Mouse (Mus musculus) forebrain, embryonic 15.5 days (tissue): ENCODE results near the gene Slc25a39. TPM values are rescaled to one million over a fixed set of nuclear protein-coding genes. Genes with fewer than 3 reads are reported as not detected.

Experiments used
- ATAC-seq: fragments of 200-750 bp; cut with Nextera tagmentation; replicated peaks from 2 replicates; pipeline ENCODE4 v1.8.0; 2017; ENCODE audit warnings: mild to moderate bottlenecking, moderate TSS enrichment, moderate library complexity
- H3K27ac ChIP-seq: fragments of 300-500 bp; sonication (generic); replicated peaks from 2 replicates; pipeline ENCODE4 v1.5.1; 2015; ENCODE audit warnings: mild to moderate bottlenecking, inconsistent platforms
- H3K27me3 ChIP-seq: fragments of 300-500 bp; sonication (generic); 2 replicates; pipeline ENCODE4 v1.6.1; 2015; ENCODE audit warnings: inconsistent platforms
- H3K36me3 ChIP-seq: fragments of 300-500 bp; sonication (generic); 2 replicates; pipeline ENCODE4 v1.6.1; 2015; ENCODE audit warnings: mild to moderate bottlenecking, inconsistent platforms
- H3K4me1 ChIP-seq: fragments of 300-500 bp; sonication (generic); 2 replicates; pipeline ENCODE4 v1.6.1; 2015; ENCODE audit warnings: inconsistent platforms
- H3K4me2 ChIP-seq: fragments of 300-500 bp; sonication (generic); replicated peaks from 2 replicates; pipeline ENCODE4 v1.6.1; 2015; ENCODE audit warnings: mild to moderate bottlenecking, inconsistent platforms
- H3K4me3 ChIP-seq: fragments of 300-500 bp; sonication (generic); 2 replicates; pipeline ENCODE4 v1.5.1; 2015; ENCODE audit warnings: mild to moderate bottlenecking, inconsistent platforms
- H3K9ac ChIP-seq: fragments of 300-500 bp; sonication (generic); replicated peaks from 2 replicates; pipeline ENCODE4 v1.6.1; 2015; ENCODE audit warnings: mild to moderate bottlenecking, inconsistent platforms
- H3K9me3 ChIP-seq: fragments of 300-500 bp; sonication (generic); 2 replicates; pipeline ENCODE4 v1.6.1; 2016; ENCODE audit warnings: inconsistent platforms
- WGBS: fragments of 180-500 bp; shearing (Covaris S2); methylation state at CpG from one replicate; pipeline ENCODE4 v1.1.7; 2015; ENCODE audit warnings: mixed read lengths; 5-methylcytosine and 5-hydroxymethylcytosine counted together
- microRNA-seq: library from miRNA; unstranded; fragments of <30 nt; microRNA quantifications from one replicate; pipeline ENCODE4, GENCODE M21; 2016
- polyA plus RNA-seq: library from polyadenylated mRNA; unstranded; fragments of >200 nt; fragmentation: Nextera tagmentation; extraction: Ambion mirVana; gene quantifications from 2 replicates; pipeline ENCODE4 v1.2.1, GENCODE M21; 2015

Gene Slc25a39
- polyA plus RNA-seq, 1 experiment from 2014 or later = 144 TPM

DNA sequence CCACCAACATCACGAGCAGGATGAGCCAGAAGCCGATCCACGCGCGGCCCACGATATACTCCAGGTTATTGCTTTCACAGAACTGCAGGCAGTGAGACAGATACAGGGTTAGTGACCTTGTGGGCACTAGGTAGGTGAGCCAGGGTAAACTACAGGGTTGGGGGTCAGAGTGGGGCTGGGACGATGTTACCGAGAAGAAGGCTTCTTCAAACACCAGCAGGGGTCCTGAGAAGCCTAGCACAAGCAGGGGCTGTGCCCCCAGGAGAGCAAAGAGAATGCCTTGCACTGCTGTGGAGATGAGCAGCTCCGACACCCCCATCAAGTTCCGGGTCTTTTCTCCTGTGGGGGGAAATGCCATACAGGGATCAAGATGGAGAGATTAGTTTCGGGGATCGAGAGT, 51.6 kb downstream of the Slc25a39 start:
- Histone ChIP-seq H3K9ac (no peak overlapping the region), H3K27ac (no peak overlapping the region), H3K9me3 (no peaks in the 10 kb centered on the region), H3K27me3 (no peaks in the 10 kb centered on the region), H3K4me2 (no peak overlapping the region), H3K4me3 (no peak overlapping the region), H3K36me3 (no peaks in the 10 kb centered on the region), H3K4me1 (no peaks in the 10 kb centered on the region)
- ATAC-seq = no peak
- 87% methylated on average over 12 of the region's 12 CpGs for WGBS

- Histone ChIP-seq H3K27me3 (no peaks in the 10 kb centered on the region), H3K9me3 (no peaks in the 10 kb centered on the region), H3K4me3 (no peak overlapping the region), H3K4me2 (no peak overlapping the region), H3K27ac (no peak overlapping the region), H3K36me3 (no peaks in the 10 kb centered on the region), H3K9ac (no peak overlapping the region), H3K4me1 (no peaks in the 10 kb centered on the region)
- ATAC-seq = no peak
- WGBS = 90% methylated on average over 3 of the region's 3 CpGs
Measured at GRCm38 (mm10) chr11:102355501-102355900, 52.2 kb downstream of the Slc25a39 start.

DNA sequence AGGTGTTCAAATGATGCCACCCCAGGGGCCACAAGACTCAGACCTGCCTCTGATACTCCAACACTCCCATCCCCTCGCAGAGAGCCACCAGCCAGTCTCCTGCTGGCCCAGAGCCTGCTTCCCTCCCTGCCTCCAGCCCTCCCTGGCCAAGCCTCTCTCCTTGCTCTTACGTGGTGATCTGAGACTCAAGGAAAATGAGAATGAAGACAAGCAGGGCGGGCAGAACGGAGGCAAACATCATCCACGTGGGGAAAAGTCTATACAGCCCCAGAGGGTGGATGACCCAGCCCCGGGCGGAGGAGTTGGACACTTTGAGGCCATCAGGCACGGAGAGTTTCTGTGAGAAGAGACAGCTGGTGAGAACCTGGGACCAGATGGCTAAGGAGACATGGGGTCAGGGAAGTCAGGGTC, 54.7 kb downstream of the Slc25a39 start:
- H3K4me3 ChIP-seq = no peak overlapping the region
- no peak overlapping the region for H3K27ac ChIP-seq
- H3K4me2 ChIP-seq = no peak overlapping the region
- 48% methylated on average over 8 of the region's 8 CpGs for WGBS
- H3K4me1 ChIP-seq = no peaks in the 10 kb centered on the region
- H3K9ac ChIP-seq = no peak overlapping the region
- no peaks in the 10 kb centered on the region for H3K36me3 ChIP-seq
- H3K27me3 ChIP-seq = no peaks in the 10 kb centered on the region
- ATAC-seq = no peak
- no peaks in the 10 kb centered on the region for H3K9me3 ChIP-seq

Small RNA genes within 50 kb of the gene (microRNA-seq; reads per million reads assigned to microRNA genes)
- gene Mir6930 = not detected

Other genes with a start within 250 kb of the Slc25a39 start
- 114 and 118 TPM in 2 replicates for gene Lsm12, start 222.7 kb downstream of the Slc25a39 start, polyA plus RNA-seq
- 21.5 and 23.7 TPM in 2 replicates for gene G6pc3, start 218.3 kb downstream of the Slc25a39 start, polyA plus RNA-seq
- 127 and 129 TPM in 2 replicates for gene Hdac5, start 177.8 kb downstream of the Slc25a39 start, polyA plus RNA-seq
- gene BC030867, start 159.1 kb downstream of the Slc25a39 start, polyA plus RNA-seq = 5.6 and 7.0 TPM in 2 replicates
- gene Asb16, start 139.2 kb downstream of the Slc25a39 start, polyA plus RNA-seq = not detected in 2 replicates
- 73.1 and 73.4 TPM in 2 replicates for gene Tmub2, start 123.0 kb downstream of the Slc25a39 start, polyA plus RNA-seq
- 27.6 and 29.5 TPM in 2 replicates for gene Atxn7l3, start 111.3 kb downstream of the Slc25a39 start, polyA plus RNA-seq
- gene Ubtf, start 88.2 kb downstream of the Slc25a39 start, polyA plus RNA-seq = 105 and 107 TPM in 2 replicates
- gene Slc4a1, start 41.7 kb downstream of the Slc25a39 start, polyA plus RNA-seq = 1.9 and 2.6 TPM in 2 replicates
- 149 and 150 TPM in 2 replicates for gene Rundc3a, start 14.5 kb downstream of the Slc25a39 start, polyA plus RNA-seq
- 61.8 and 62.0 TPM in 2 replicates for gene Grn, start 22.4 kb upstream of the Slc25a39 start, polyA plus RNA-seq
- gene Fam171a2, start 39.7 kb upstream of the Slc25a39 start, polyA plus RNA-seq = 22.5 and 24.3 TPM in 2 replicates
- gene Itga2b, start 62.2 kb upstream of the Slc25a39 start, polyA plus RNA-seq = 4.0 and 4.7 TPM in 2 replicates
- gene Gpatch8, start 148.4 kb upstream of the Slc25a39 start, polyA plus RNA-seq = 77.6 and 80.8 TPM in 2 replicates
- 8.2 and 10.1 TPM in 2 replicates for gene Gm11627, start 171.5 kb upstream of the Slc25a39 start, polyA plus RNA-seq
- 18.4 and 20.3 TPM in 2 replicates for gene Fzd2, start 196.4 kb upstream of the Slc25a39 start, polyA plus RNA-seq